Mouse (Mus musculus): ENCODE data around the gene Invs. TPM values are rescaled to one million over a fixed set of nuclear protein-coding genes. Genes with fewer than 3 reads are reported as not detected.

Invs gene
- polyA plus RNA-seq, 1 experiment from 2014 or later: 5.6 TPM

DNA sequence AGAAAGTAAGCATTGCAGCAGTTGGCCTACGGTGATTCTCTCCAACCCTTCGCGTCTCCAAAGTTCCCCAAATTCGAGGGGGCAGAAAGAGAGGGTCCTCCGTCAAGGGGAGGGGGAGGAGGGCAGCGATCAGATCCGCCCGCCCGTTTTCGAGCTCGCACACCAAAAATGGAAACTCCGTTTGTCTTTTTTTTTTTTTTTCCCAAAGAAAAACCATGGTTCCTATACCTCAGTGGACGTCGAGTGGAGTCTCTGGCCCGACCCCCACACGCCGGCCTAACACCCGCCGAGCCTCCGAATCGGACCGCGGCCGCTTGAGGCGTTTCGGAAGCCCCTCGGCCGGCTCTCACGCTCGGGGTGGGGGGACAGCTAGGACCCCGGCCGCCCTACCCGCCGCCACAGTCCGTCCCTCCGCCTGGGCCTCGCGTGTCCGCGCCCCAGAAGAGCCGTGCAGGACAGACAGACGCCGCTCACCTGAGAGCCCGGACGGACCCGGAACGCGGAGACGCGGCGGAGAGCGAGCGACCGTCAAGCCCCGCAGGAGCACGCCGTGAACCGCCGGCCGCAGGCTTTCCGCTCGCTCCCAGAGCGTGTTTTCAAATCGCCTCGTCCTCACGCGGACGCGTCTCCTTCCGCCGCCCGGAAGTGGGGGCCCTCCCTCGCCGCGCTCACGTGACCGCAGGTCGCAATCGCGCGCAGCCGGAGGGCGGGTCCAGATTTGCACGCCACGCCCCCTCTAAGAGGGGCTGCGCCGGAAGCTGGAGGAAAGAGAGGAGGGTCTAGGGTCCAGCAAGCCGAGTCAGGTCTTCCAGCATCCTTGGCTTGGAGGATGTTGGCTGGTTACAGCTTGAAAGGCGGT is 193.5 kb downstream of the Invs start, which contains the start of gene Tex10:
TSS of gene Tex10 (minus strand) at position 668 of the 859 bp plus-strand sequence.
- Histone ChIP-seq H3K4me3 (ENCODE audit: low read depth, low read length) (peak within 1 kb of the TSS; percentile 94), H3K27me3 (ENCODE audit: control insufficient read depth, insufficient read depth, low read length) (no peaks in the 10 kb centered on the region), H3K27ac (replicated peaks; ENCODE audit: low read depth, low read length) (peak within 1 kb of the TSS; percentile 81), H3K9ac (replicated peaks; ENCODE audit: low read length) (peak within 1 kb of the TSS; percentile 94), H3K9me3 (replicated peaks; ENCODE audit: control insufficient read depth, low read length) (no peaks in the 10 kb centered on the region), H3K4me1 (ENCODE audit: control insufficient read depth, insufficient read depth, low read length) (no peaks in the 10 kb centered on the region), H3K4me2 (ENCODE audit: low read depth, low read length) (peak within 1 kb of the TSS; percentile 46), H3K36me3 (replicated peaks; ENCODE audit: control insufficient read depth, insufficient read depth, low read depth, low read length) (peaks cover 4% of the 10 kb centered on the region)
- under 1% methylated on average over 89 of the region's 89 CpGs for WGBS
- peak; percentile 95 for ATAC-seq (replicated peaks; ENCODE audit: insufficient number of reproducible peaks, low FRiP score, low TSS enrichment, low read depth)
- DNase-seq (ENCODE audit: low spot score): peak; percentile 96

DNA sequence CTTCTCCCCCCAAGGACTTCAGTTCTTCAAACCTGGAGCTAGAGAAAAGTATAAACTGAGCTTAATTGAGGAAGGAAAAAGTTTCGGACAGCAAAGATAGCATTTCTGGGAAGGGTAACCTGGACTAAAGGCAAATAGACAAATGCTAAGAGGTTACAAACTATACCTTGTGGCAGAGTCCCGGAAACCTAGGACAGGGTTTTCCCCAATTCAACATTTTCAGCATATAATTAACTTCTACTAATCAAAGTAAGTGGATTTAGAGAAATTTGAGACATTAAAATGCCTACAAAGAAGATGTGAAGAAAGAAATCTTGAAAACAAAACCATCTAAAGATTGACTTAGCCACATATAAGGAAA is 194.1 kb downstream of the Invs start:
- peak overlapping the region; percentile 94 for H3K4me3 ChIP-seq (ENCODE audit: low read depth, low read length)
- WGBS: 83% methylated on average over 2 of the region's 2 CpGs
- H3K4me2 ChIP-seq (ENCODE audit: low read depth, low read length): peak overlapping the region; percentile 46
- peaks cover under 1% of the 10 kb centered on the region; the same call in 1 of the 2 replicates for H3K36me3 ChIP-seq (replicated peaks; ENCODE audit: control insufficient read depth, insufficient read depth, low read depth, low read length)
- H3K4me1 ChIP-seq (ENCODE audit: control insufficient read depth, insufficient read depth, low read length): no peaks in the 10 kb centered on the region
- H3K27ac ChIP-seq (replicated peaks; ENCODE audit: low read depth, low read length): no peak overlapping the region
- no peaks in the 10 kb centered on the region for H3K9me3 ChIP-seq (replicated peaks; ENCODE audit: control insufficient read depth, low read length)
- ATAC-seq (replicated peaks; ENCODE audit: insufficient number of reproducible peaks, low FRiP score, low TSS enrichment, low read depth) (no peak), DNase-seq (ENCODE audit: low spot score) (no peak)
- no peak overlapping the region; the same call in 1 of the 2 replicates for H3K9ac ChIP-seq (replicated peaks; ENCODE audit: low read length)
- no peaks in the 10 kb centered on the region for H3K27me3 ChIP-seq (ENCODE audit: control insufficient read depth, insufficient read depth, low read length)

DNA sequence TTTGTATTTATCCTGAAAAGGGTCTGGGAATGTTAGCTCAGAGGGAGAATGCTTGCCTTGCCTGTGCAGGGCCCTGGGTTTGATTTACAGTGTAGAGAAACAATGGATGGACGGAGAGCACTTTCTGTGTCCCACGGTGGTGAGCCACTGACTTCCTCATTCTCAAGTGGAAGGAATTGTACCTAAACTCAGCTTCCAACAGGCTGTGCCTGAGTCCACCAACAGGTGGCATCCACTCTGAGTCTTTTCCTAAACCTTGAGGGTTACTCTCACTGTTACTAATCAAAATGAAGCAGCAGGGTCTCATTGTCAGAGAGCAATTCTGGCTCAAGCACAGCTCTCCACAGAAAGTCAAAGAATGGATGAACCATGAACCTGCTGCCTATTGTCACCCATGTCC is 201.7 kb downstream of the Invs start:
- Histone ChIP-seq H3K9me3 (replicated peaks; ENCODE audit: control insufficient read depth, low read length) (no peaks in the 10 kb centered on the region), H3K9ac (replicated peaks; ENCODE audit: low read length) (no peak overlapping the region), H3K4me2 (ENCODE audit: low read depth, low read length) (no peak overlapping the region), H3K27me3 (ENCODE audit: control insufficient read depth, insufficient read depth, low read length) (no peaks in the 10 kb centered on the region), H3K36me3 (replicated peaks; ENCODE audit: control insufficient read depth, insufficient read depth, low read depth, low read length) (no peaks in the 10 kb centered on the region), H3K4me1 (ENCODE audit: control insufficient read depth, insufficient read depth, low read length) (no peaks in the 10 kb centered on the region), H3K4me3 (ENCODE audit: low read depth, low read length) (no peak overlapping the region), H3K27ac (replicated peaks; ENCODE audit: low read depth, low read length) (no peak overlapping the region)
- DNase-seq (ENCODE audit: low spot score) (peak; percentile 69), ATAC-seq (replicated peaks; ENCODE audit: insufficient number of reproducible peaks, low FRiP score, low TSS enrichment, low read depth) (no peak)
- WGBS: 36% methylated on average over 2 of the region's 2 CpGs

Other genes starting within 250 kb of the Invs start
- 0.20 and 0.25 TPM in 2 replicates for gene Nr4a3, start 234.6 kb upstream of the Invs start, polyA plus RNA-seq (2014; fragmentation: Nextera tagmentation; extraction: Ambion mirVana)
- gene Stx17, start 154.8 kb upstream of the Invs start, polyA plus RNA-seq (2014; fragmentation: Nextera tagmentation; extraction: Ambion mirVana): 32.1 and 32.2 TPM in 2 replicates
- 77.9 and 84.5 TPM in 2 replicates for gene Erp44, start 202 bp upstream of the Invs start, polyA plus RNA-seq (2014; fragmentation: Nextera tagmentation; extraction: Ambion mirVana)
- gene Tex10, start 193.7 kb downstream of the Invs start, polyA plus RNA-seq (2014; fragmentation: Nextera tagmentation; extraction: Ambion mirVana): 91.7 and 103 TPM in 2 replicates